Mouse (Mus musculus) liver, adult (tissue): ENCODE results near the gene Gpr68.

Experiments used
- GATA4 ChIP-seq: IDR thresholded peaks from 2 replicates; pipeline ENCODE4 v1.6.1; 2014; ENCODE audit warnings: mild to moderate bottlenecking, low read length; ENCODE audit not compliant: insufficient replicate concordance

Gene Gpr68

GRCm38 (mm10) chr12:100862856-100863446, 45.0 kb downstream of the Gpr68 start:
- no peak for TF ChIP-seq GATA4

DNA sequence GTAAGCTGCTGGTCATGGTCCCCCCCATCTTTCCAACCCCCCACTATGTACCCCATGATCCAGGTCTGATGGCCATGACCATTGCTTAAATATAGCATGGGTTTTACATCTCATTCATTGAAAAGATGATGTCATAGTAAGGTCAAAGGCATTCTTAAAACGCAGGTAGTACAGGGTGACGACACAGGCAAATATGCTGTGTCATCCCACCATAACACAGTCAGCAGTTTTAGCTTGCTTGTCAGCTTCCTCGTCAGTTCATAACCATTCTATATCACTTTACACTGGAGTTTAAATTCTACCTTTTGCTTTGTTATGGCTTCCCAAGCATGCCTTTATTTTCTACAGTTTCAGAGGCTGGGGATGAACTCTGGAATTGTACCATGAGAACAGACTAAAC, 45.7 kb downstream of the Gpr68 start:
- TF ChIP-seq GATA4 = no peak

- TF ChIP-seq GATA4 = no peak
These were observed 50.2 kb downstream of the Gpr68 start for GRCm38 (mm10) chr12:100857791-100858190.

DNA sequence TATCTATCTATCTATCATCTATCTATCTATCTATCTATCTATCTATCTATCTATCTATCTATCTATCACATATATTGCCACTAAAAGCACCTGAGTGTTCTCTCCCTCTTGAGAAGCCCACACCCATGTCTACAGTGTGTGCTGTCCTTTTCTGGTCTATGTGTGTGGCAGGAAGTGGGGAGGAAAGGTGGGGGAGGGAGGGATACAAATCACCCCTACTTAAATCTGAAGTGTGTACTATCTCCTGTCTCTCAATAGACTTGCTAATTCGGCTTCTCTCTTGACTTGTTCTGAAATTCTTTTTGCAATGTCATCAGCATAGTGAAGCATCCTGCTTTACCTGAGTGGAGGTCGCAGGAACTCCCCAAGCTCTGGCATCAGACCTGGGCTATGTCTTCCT, 51.7 kb downstream of the Gpr68 start:
- TF ChIP-seq GATA4 = no peak

DNA sequence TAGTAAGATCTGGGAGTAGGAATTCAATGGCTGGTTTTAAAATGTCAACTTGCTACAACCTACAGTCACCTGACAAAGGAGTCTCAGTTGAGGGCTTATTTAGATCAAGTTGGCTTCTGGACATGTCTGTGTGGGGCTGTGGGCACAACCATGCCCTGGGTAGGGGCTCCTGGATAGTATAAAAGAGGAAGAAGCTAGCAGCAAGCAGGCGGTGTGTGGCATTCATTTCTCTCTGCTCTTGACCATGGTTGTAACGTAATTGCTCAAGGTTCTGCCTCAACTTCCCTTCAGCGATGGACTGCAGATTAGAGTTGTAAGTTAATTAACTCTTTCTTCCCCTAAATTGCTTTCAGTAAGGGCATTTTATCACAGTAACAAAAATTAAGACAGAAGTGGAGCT, 55.6 kb downstream of the Gpr68 start:
- TF ChIP-seq GATA4 = no peak

GRCm38 (mm10) chr12:100849421-100850138, 58.4 kb downstream of the Gpr68 start:
- TF ChIP-seq GATA4 = no peak

DNA sequence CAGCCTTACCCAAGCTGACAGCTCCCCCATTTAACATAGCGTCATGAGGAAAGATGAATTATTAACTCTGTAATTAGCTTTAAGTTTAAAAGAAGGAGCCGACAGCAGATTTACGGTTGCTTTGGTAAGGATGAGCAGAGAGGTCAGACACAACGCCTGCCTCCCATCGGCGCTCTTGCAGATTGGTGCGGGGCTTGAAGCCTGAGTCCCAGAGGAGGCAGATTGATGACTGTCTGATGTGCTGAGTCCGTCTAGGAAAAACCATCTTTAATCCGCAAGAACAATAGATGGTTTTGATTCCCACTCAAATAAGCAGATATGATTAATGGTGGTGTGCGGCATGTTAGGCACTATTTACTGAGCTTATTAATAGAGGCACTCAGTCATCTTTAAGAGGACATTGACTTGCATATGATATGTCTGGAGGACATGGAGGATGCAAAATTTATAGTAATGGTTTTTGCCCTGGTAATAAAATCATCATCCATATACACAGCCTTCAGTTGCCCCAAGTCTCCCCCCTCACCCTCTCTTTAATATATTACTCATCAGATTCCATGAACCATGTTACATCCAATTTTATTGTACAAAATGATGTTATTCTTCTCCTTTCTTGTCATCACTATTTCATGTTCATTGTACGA, 60.4 kb downstream of the Gpr68 start:
- no peak for TF ChIP-seq GATA4

DNA sequence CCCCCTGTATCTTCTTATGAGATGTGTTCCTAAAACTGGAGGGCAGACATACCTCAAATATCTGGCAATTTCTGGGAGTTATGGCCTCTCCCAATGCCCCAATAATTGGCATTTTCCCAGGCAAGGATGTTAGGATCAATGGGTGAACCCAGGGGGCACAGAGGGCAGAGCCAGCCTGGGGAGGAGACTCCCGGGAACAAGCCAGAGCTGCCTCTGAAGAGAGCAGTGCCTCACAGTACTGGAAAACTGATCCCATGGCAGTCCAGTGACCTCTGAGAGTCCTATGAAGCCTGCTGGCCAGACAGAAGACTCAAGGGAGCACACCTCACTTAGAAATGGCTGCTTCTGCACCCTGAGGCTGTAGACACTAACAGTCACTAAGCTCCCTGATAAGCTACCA, 61.4 kb downstream of the Gpr68 start:
- no peak for TF ChIP-seq GATA4

GRCm38 (mm10) chr12:100845829-100846228, 62.2 kb downstream of the Gpr68 start:
- no peak for TF ChIP-seq GATA4

DNA sequence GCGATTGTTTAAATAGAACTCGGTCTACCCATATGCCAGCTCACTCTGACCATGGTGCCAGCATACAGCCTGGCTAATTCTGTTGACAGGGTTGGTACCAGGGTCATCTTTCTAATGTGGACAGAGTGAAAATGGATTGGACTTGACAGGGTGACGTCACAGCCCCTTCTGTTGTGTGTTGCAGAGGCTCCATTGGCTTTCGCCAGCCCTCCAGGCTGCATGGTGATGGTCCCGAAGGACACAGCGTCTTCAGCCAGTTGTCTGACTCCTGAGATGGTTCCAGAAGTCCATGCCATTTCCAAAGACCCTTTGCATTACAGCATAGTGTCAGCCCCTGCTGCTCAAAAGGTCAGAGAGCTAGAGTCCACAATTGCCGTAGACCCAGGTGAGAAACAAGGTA, 63.5 kb downstream of the Gpr68 start:
- no peak for TF ChIP-seq GATA4

- no peak for TF ChIP-seq GATA4
These were observed 64.8 kb downstream of the Gpr68 start for GRCm38 (mm10) chr12:100843171-100843570.

DNA sequence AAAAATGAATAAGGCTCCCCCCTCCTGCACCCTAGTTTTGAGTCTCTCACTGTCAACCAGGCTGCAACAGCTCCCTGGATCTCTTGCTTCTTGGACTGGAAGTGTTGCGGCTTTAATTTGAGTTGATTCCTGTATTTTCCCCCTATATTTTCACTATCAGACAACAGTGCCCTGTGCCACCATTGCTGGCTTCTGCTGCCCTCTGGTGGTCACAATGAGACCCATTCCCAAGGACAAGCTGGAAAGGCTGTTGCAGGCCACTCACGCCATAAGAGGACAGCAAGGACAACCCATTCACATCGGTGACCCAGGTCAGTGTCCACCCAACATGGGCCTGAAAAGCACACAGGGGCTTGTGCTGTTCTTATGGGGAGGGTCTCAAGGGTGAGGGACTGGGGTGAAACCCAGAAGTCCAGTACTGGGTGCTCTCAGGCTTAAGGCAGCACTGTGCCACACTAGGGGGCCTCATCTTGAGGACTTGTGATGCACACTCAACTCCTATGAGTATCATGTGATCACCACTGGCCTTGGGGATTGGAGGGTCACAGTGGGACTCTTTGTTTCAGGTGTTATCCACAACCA, 66.7 kb downstream of the Gpr68 start:
- TF ChIP-seq GATA4 = peak; percentile 24; the same call in 1 of the 2 replicates

DNA sequence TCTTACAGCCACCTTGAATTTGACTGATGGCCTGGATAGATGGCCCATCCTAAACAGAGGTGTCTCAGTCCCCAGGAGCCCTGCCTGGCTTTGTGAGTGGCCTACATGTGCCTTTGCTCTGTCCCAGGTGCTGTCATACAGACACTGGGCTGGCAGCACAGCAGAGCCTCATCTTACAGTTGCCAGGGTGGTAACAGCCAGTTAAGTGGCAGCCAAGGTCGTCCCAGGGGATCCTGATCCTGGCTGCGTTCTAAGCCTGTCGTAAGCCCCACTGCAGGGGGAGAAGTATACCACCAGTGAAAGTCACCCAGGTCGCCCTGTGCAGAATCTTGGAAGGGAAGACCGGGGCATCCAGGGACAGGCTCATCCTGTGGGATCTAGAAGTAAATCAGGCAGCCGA, 68.1 kb downstream of the Gpr68 start:
- TF ChIP-seq GATA4 = no peak

DNA sequence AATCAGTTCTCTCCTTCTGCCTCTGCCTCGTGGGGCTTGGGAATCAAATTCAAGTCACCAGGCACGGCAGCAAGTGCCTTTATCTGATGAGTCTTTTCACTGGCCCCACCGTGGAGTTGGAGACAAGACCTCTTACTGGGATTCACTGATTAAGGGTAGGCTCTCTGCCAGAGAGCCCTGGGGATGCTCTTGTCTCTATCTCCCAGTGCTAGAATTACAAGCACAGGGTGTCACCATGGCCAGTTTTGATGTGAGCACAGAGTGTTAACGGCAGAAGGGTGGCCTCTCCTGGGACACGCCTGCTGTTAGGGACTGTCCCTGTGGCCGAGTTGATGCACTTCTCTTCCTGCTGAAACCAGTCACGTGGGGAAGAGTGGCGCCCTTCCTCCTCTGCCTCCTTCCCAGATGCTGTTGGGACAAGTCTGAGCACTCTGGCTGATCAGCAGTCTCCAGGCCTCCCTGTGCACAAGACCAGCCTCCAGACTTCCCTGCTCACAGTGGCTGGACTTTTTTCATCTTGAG, 68.9 kb downstream of the Gpr68 start:
- TF ChIP-seq GATA4 = no peak

DNA sequence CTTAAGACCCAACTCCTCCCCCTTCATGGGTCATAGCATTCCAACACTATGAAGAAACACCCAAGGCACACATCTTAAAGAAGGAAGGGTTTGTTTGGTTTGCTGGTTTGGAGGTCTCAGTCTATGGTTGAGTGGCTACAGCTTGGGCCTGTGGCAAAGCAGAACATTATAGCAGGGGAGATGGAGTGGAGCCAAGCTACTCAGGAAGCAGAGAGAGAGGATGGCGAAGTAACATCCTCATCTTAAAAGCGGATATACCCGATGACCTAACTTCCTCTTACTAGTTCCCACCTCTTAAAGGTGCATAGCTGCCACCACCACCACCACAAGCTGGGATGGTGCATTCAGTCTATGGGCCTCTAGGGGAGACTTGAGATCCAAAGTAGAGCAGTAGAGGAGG, 70.8 kb downstream of the Gpr68 start:
- TF ChIP-seq GATA4 = no peak

GRCm38 (mm10) chr12:100831629-100832325, 76.2 kb downstream of the Gpr68 start:
- TF ChIP-seq GATA4 = no peak

GRCm38 (mm10) chr12:100831021-100831420, 77.0 kb downstream of the Gpr68 start:
- TF ChIP-seq GATA4 = no peak
